1 mouse cellular context compared by ENCODE assay signal in genomic region chr3:146156811-146157210, GRCm38 (mm10).
TF ChIP-seq lines count a peak whose summit lies in the region.

No protein-coding gene starts in this region.

TF ChIP-seq in CH12.LX, 34 proteins besides CTCF, POLR2A, EP300 and RAD21 (continued from another document):
- 0 out of 2 replicates have a peak, but pooled peaks have one; percentile 12 for TF ChIP-seq MYC (IDR thresholded peaks at IDR 0.05; ENCODE audit: low read depth, low read length)
- no peak; the same call in 1 of the 2 replicates for TF ChIP-seq RCOR1 (conservative IDR thresholded peaks at IDR 0.05; ENCODE audit: low read depth, low read length)
- TF ChIP-seq MAZ (IDR thresholded peaks at IDR 0.05; ENCODE audit: low read depth, low read length): peak; percentile 58
- TF ChIP-seq ZKSCAN1 (IDR thresholded peaks at IDR 0.05; ENCODE audit: borderline replicate concordance, low read depth, low read length): peak; percentile 92
- TF ChIP-seq CHD2 (IDR thresholded peaks at IDR 0.05; ENCODE audit: low read length): peak; percentile 18; the same call in 1 of the 2 replicates
